Mouse (Mus musculus) limb, embryonic 14.5 days (tissue): ENCODE measurements around the gene Igtp. TPM values are rescaled to one million over a fixed set of nuclear protein-coding genes. Genes with fewer than 3 reads are reported as not detected.

Source experiments
- ATAC-seq: fragments of 200-750 bp; cut with Nextera tagmentation; 2 replicates; pipeline ENCODE4 v1.8.0; 2017; ENCODE audit warnings: low read depth, moderate number of reproducible peaks, moderate TSS enrichment; ENCODE audit not compliant: low FRiP score
- DNase-seq: peaks from one replicate; pipeline ENCODE4 v3.0.0-alpha.2; 2015; ENCODE audit warnings: low spot score
- H3K27ac ChIP-seq: fragments of 300-500 bp; sonication (generic); replicated peaks from 2 replicates; pipeline ENCODE4 v1.5.1; 2014; ENCODE audit warnings: low read depth, mild to moderate bottlenecking, low read length, moderate library complexity, mixed read lengths
- H3K27me3 ChIP-seq: fragments of 300-500 bp; sonication (generic); 2 replicates; pipeline ENCODE4 v1.6.1; 2014; ENCODE audit warnings: low read length, mixed read lengths; ENCODE audit not compliant: control insufficient read depth, insufficient read depth
- H3K36me3 ChIP-seq: fragments of 300-500 bp; sonication (generic); 2 replicates; pipeline ENCODE4 v1.6.1; 2014; ENCODE audit warnings: mild to moderate bottlenecking, low read length, moderate library complexity, mixed read lengths; ENCODE audit not compliant: control insufficient read depth, insufficient read depth
- H3K4me1 ChIP-seq: fragments of 300-500 bp; sonication (generic); 2 replicates; pipeline ENCODE4 v1.6.1; 2014; ENCODE audit warnings: antibody characterized with exemption, low read length, mixed read lengths; ENCODE audit not compliant: control insufficient read depth, insufficient read depth
- H3K4me2 ChIP-seq: fragments of 300-500 bp; sonication (generic); replicated peaks from 2 replicates; pipeline ENCODE4 v1.6.1; 2014; ENCODE audit warnings: low read depth, mild to moderate bottlenecking, low read length, moderate library complexity; ENCODE audit not compliant: severe bottlenecking
- H3K4me3 ChIP-seq: fragments of 300-500 bp; sonication (generic); replicated peaks from 2 replicates; pipeline ENCODE4 v1.5.1; 2014; ENCODE audit warnings: low read length
- H3K9ac ChIP-seq: fragments of 300-500 bp; sonication (generic); 2 replicates; pipeline ENCODE4 v1.6.1; 2014; ENCODE audit warnings: mild to moderate bottlenecking, low read depth, low read length, moderate library complexity; ENCODE audit not compliant: severe bottlenecking
- H3K9me3 ChIP-seq: fragments of 300-500 bp; sonication (generic); 2 replicates; pipeline ENCODE4 v1.6.1; 2016; ENCODE audit warnings: low read length; ENCODE audit not compliant: control insufficient read depth
- POLR2A ChIP-seq: fragments of 200-500 bp; IDR thresholded peaks from 2 replicates; pipeline ENCODE4 v1.8.0; 2012; ENCODE audit warnings: inconsistent platforms, mild to moderate bottlenecking, moderate library complexity, borderline replicate concordance; ENCODE audit not compliant: insufficient read depth, insufficient read length; ENCODE audit errors: extremely low read depth
- WGBS: fragments of 180-500 bp; shearing (Covaris S2); extraction: QIAGEN DNeasy Blood & Tissue Kit; methylation state at CpG from one replicate; pipeline ENCODE4 v1.1.7; 2014; 5-methylcytosine and 5-hydroxymethylcytosine counted together
- polyA plus RNA-seq, 2 experiments: library from polyadenylated mRNA; depleted of rRNA in 1 of 2; stranded (reverse) in 1 of 2; unstranded in 1 of 2; fragments of >200 nt; fragmentation: Nextera tagmentation in 1 of 2; extraction: Ambion mirVana in 1 of 2; gene quantifications; 2 replicates each; pipeline versions ENCODE4 v1.2.1 to v1.2.3; 2012 to 2014

Gene Igtp
- polyA plus RNA-seq, 2 experiments = 3.6 to 5.2 TPM

DNA sequence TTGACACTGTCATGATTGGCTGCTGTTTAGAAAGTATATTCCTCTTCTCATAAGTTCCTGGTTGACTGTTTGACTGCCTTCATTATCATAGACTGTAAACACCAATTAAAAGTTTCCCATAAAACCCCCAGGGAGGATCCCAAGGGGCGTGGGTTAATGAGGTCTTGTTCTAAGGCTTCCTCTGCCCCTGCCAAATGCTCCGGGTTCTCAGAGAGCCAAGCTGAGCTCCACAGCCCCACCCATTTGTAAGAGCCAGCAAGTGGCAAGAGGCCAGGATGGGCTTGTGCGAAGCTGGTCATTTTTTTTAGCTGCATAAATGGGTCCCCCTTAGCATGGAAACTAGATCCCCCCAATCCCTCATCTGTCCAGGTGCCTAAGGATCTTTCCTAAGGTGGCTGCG, 47.9 kb downstream of the Igtp start:
- Histone ChIP-seq H3K27me3 (no peaks in the 10 kb centered on the region), H3K4me1 (no peaks in the 10 kb centered on the region), H3K9me3 (no peaks in the 10 kb centered on the region), H3K4me3 (no peak overlapping the region), H3K4me2 (no peak overlapping the region), H3K9ac (no peak overlapping the region), H3K36me3 (no peaks in the 10 kb centered on the region), H3K27ac (no peak overlapping the region)
- ATAC-seq (no peak), DNase-seq (no peak)
- WGBS = 38% methylated on average over 4 of the region's 4 CpGs
- no peak for TF ChIP-seq POLR2A

DNA sequence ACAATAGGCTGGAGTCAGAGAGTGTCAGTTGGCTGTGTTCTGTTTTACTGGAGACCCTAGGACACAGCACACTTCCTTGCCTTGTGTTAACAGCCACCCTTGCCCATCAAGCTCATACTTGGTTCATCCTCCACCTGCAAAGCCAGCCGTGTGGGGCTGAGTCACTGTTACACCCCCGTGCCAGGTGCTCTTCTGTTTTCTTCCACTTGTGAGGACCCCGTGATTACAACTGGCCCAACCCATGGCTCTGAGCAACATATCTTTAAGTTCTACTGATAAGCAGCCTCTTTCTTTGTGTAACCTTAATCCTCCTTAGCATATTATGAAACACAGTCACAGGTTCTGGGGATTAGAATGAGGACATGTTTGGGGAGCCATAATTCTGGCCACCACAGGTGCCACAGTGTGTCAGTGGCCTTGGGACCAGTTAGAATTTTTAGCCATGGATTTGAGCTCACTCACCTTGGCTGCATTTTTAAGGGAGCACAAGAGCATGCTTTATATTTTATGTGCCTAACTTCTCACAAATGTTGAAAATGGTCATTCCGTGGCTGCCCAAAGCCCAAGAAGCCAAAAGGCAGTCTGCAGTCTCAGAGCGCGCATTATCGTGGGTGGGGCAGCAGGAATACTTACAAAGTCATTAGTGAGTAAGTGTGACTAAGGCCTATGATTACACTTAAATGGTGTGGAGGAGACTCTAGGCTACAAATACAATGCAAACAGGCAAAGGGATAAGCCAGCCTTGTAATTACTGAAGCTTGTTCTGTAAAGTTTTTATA, 50.0 kb downstream of the Igtp start:
- no peak for TF ChIP-seq POLR2A
- DNase-seq (no peak), ATAC-seq (no peak)
- no peak overlapping the region for H3K4me3 ChIP-seq
- H3K27me3 ChIP-seq = no peaks in the 10 kb centered on the region
- H3K4me1 ChIP-seq = no peaks in the 10 kb centered on the region
- H3K27ac ChIP-seq = no peak overlapping the region
- no peak overlapping the region for H3K4me2 ChIP-seq
- no peaks in the 10 kb centered on the region for H3K36me3 ChIP-seq
- H3K9me3 ChIP-seq = no peaks in the 10 kb centered on the region
- 66% methylated on average over 7 of the region's 7 CpGs for WGBS
- no peak overlapping the region for H3K9ac ChIP-seq

DNA sequence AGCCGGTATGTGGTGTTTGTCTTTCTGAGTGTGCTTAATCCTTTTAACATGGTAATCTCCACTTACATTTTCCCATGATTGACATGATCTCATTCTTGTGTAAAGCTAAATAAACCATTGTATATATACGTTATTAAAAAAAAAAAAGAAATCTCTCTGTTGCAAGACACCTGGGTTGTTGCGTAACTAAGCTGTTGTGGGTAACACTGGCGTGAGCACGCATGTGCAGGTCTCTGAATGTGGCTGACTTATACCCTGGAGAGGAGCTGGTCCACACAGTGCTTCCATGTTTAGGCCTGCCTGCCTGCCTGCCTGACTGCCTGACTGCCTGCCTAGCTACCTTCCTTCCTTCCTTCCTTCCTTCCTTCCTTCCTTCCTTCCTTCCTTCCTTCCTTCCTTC, 51.2 kb downstream of the Igtp start:
- H3K4me1 ChIP-seq = no peaks in the 10 kb centered on the region
- no peak overlapping the region for H3K9ac ChIP-seq
- WGBS = 85% methylated on average over 5 of the region's 5 CpGs
- no peaks in the 10 kb centered on the region for H3K27me3 ChIP-seq
- H3K36me3 ChIP-seq = no peaks in the 10 kb centered on the region
- H3K4me2 ChIP-seq = no peak overlapping the region
- no peak for ATAC-seq
- DNase-seq = no peak
- no peak overlapping the region for H3K4me3 ChIP-seq
- no peak overlapping the region for H3K27ac ChIP-seq
- H3K9me3 ChIP-seq = no peaks in the 10 kb centered on the region
- no peak for TF ChIP-seq POLR2A

DNA sequence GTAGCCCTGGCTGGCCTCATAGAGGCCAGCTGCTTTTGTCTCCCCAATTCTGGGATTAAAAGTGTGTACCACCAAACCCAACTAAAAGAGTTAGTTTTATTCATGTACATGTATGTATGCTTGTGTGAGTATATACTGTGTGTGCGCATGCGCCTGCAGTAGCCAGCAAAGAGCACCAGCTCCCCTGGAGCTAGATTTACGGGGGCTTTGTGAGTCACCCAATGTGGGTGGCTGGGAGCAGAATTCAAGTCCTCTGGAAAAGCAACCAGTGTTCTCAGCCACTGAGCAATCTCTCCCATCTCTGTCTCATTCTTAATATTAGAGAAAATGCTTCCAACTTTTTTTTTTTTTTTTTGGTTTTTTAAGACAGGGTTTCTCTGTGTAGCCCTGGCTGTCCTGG, 55.1 kb downstream of the Igtp start:
- Histone ChIP-seq H3K36me3 (no peaks in the 10 kb centered on the region), H3K27me3 (no peaks in the 10 kb centered on the region), H3K27ac (no peak overlapping the region), H3K9me3 (no peaks in the 10 kb centered on the region), H3K4me3 (no peak overlapping the region), H3K4me1 (no peaks in the 10 kb centered on the region), H3K4me2 (no peak overlapping the region), H3K9ac (no peak overlapping the region)
- WGBS = 90% methylated on average over 3 of the region's 3 CpGs
- DNase-seq = no peak
- no peak for ATAC-seq
- TF ChIP-seq POLR2A = no peak

Other genes with a start within 250 kb of the Igtp start
- gene Larp1, start 190.5 kb upstream of the Igtp start, polyA plus RNA-seq (2012; rRNA removed) = 46.4 and 46.9 TPM in 2 replicates
- 24.7 and 26.9 TPM in 2 replicates for gene Larp1, start 190.5 kb upstream of the Igtp start, polyA plus RNA-seq (2014; fragmentation: Nextera tagmentation; extraction: Ambion mirVana)
- gene Gm12248, start 106.4 kb upstream of the Igtp start, polyA plus RNA-seq (2012; rRNA removed) = not detected in 2 replicates
- not detected in 2 replicates for gene Gm12248, start 106.4 kb upstream of the Igtp start, polyA plus RNA-seq (2014; fragmentation: Nextera tagmentation; extraction: Ambion mirVana)
- gene Cnot8, start 95.4 kb upstream of the Igtp start, polyA plus RNA-seq (2012; rRNA removed) = 96.7 and 97.2 TPM in 2 replicates
- gene Cnot8, start 95.4 kb upstream of the Igtp start, polyA plus RNA-seq (2014; fragmentation: Nextera tagmentation; extraction: Ambion mirVana) = 90.1 and 99.1 TPM in 2 replicates
- 14.8 and 15.4 TPM in 2 replicates for gene Gemin5, start 31.0 kb upstream of the Igtp start, polyA plus RNA-seq (2012; rRNA removed)
- 16.8 and 22.4 TPM in 2 replicates for gene Gemin5, start 31.0 kb upstream of the Igtp start, polyA plus RNA-seq (2014; fragmentation: Nextera tagmentation; extraction: Ambion mirVana)
- 68.2 and 84.4 TPM in 2 replicates for gene Mrpl22, start 27.9 kb upstream of the Igtp start, polyA plus RNA-seq (2012; rRNA removed)
- 120 and 123 TPM in 2 replicates for gene Mrpl22, start 27.9 kb upstream of the Igtp start, polyA plus RNA-seq (2014; fragmentation: Nextera tagmentation; extraction: Ambion mirVana)
- 2.2 and 2.3 TPM in 2 replicates for gene Irgm2, start 62 bp downstream of the Igtp start, polyA plus RNA-seq (2012; rRNA removed)
- gene Irgm2, start 62 bp downstream of the Igtp start, polyA plus RNA-seq (2014; fragmentation: Nextera tagmentation; extraction: Ambion mirVana) = 2.3 and 2.9 TPM in 2 replicates
- gene 4930438A08Rik, start 75.2 kb downstream of the Igtp start, polyA plus RNA-seq (2012; rRNA removed) = 0.06 and 0.09 TPM in 2 replicates
- gene 4930438A08Rik, start 75.2 kb downstream of the Igtp start, polyA plus RNA-seq (2014; fragmentation: Nextera tagmentation; extraction: Ambion mirVana) = 0.47 TPM in 1 of 2 replicates, not detected in the other
- gene Zfp692, start 107.5 kb downstream of the Igtp start, polyA plus RNA-seq (2012; rRNA removed) = 66.0 and 74.7 TPM in 2 replicates
- gene Zfp692, start 107.5 kb downstream of the Igtp start, polyA plus RNA-seq (2014; fragmentation: Nextera tagmentation; extraction: Ambion mirVana) = 18.3 and 18.8 TPM in 2 replicates
- 35.2 and 44.3 TPM in 2 replicates for gene Zfp672, start 130.8 kb downstream of the Igtp start, polyA plus RNA-seq (2012; rRNA removed)
- gene Zfp672, start 130.8 kb downstream of the Igtp start, polyA plus RNA-seq (2014; fragmentation: Nextera tagmentation; extraction: Ambion mirVana) = 40.7 and 42.4 TPM in 2 replicates
- 25.6 and 30.7 TPM in 2 replicates for gene Sh3bp5l, start 131.2 kb downstream of the Igtp start, polyA plus RNA-seq (2012; rRNA removed)
- 24.4 and 28.5 TPM in 2 replicates for gene Sh3bp5l, start 131.2 kb downstream of the Igtp start, polyA plus RNA-seq (2014; fragmentation: Nextera tagmentation; extraction: Ambion mirVana)
- gene Lypd8, start 179.5 kb downstream of the Igtp start, polyA plus RNA-seq (2012; rRNA removed) = 0.06 and 0.44 TPM in 2 replicates
- gene Lypd8, start 179.5 kb downstream of the Igtp start, polyA plus RNA-seq (2014; fragmentation: Nextera tagmentation; extraction: Ambion mirVana) = not detected in 2 replicates
- gene 1810065E05Rik, start 221.6 kb downstream of the Igtp start, polyA plus RNA-seq (2012; rRNA removed) = not detected in 2 replicates
- gene 1810065E05Rik, start 221.6 kb downstream of the Igtp start, polyA plus RNA-seq (2014; fragmentation: Nextera tagmentation; extraction: Ambion mirVana) = not detected in 2 replicates
- not detected in 2 replicates for gene Gm12253, start 233.0 kb downstream of the Igtp start, polyA plus RNA-seq (2012; rRNA removed)
- gene Gm12253, start 233.0 kb downstream of the Igtp start, polyA plus RNA-seq (2014; fragmentation: Nextera tagmentation; extraction: Ambion mirVana) = not detected in 2 replicates